Mouse (Mus musculus): ENCODE results near the gene Mta1.

- TF ChIP-seq CTCF (IDR thresholded peaks at IDR 0.05; ENCODE audit: extremely low read depth, insufficient read length, insufficient replicate concordance, low read depth, low read length) (no peak), POLR2A (IDR thresholded peaks at IDR 0.05; ENCODE audit: low read depth, low read length) (0 out of 2 replicates have a peak, but pooled peaks have one; percentile 32)
These were observed 52.5 kb downstream of the Mta1 start for GRCm38 (mm10) chr12:113150591-113150990.

All from small intestine, adult 2 months (tissue).